In genomic region chr7:27446051-27446450, GRCm38 (mm10) we compare ENCODE assay signal across 9 mouse cellular contexts. TPM values are rescaled to one million over a fixed set of nuclear protein-coding genes. Genes with fewer than 3 reads are reported as not detected.
DNase-seq lines count a peak whose midpoint lies in the region; ATAC-seq and TF ChIP-seq lines count a peak whose summit lies in the region.
"Had no signal": no experiment of that assay in that cellular context is flagged by ENCODE, and none has a peak within 500 bp of the region (broad histone marks: within the 10 kb centered on the region; RNA-seq: fewer than 3 reads in every experiment).

No protein-coding gene starts in this region.

- peak overlapping the region; percentile 100 for H3K4me2 ChIP-seq in kidney, embryonic 15.5 days
- H3K4me2 ChIP-seq in hindbrain, postnatal 0 days (ENCODE audit: low read depth, low read length) = peak overlapping the region; percentile 67
- peak overlapping the region; percentile 88 for H3K4me2 ChIP-seq in neural tube, embryonic 12.5 days (replicated peaks)

- ATAC-seq in kidney, embryonic 15.5 days (replicated peaks; ENCODE audit: low FRiP score) = no peak
- 0 out of 2 replicates have a peak, but pooled peaks have one; percentile 1 for ATAC-seq in hindbrain, postnatal 0 days
- no peak for ATAC-seq in neural tube, embryonic 12.5 days (ENCODE audit: low FRiP score, low read depth)

- H3K36me3 ChIP-seq in kidney, embryonic 15.5 days = no peaks in the 10 kb centered on the region
- no peaks in the 10 kb centered on the region for H3K36me3 ChIP-seq in E14TG2a.4 (ENCODE audit: insufficient read depth, low read length)
- no peaks in the 10 kb centered on the region; the same call in 1 of the 2 replicates for H3K36me3 ChIP-seq in hindbrain, postnatal 0 days (ENCODE audit: insufficient read depth, low read length)
- H3K36me3 ChIP-seq in neural tube, embryonic 12.5 days = no peaks in the 10 kb centered on the region

- WGBS in kidney, embryonic 15.5 days = 3% methylated on average over 18 of the region's 18 CpGs
- WGBS in hindbrain, postnatal 0 days = 2% methylated on average over 15 of the region's 18 CpGs
- WGBS in neural tube, embryonic 12.5 days = 3% methylated on average over 15 of the region's 18 CpGs

- H3K9ac ChIP-seq in kidney, embryonic 15.5 days = peak overlapping the region; percentile 56
- H3K9ac ChIP-seq in hindbrain, postnatal 0 days (replicated peaks; ENCODE audit: low read length) = peak overlapping the region; percentile 86
- peak overlapping the region; percentile 68 for H3K9ac ChIP-seq in neural tube, embryonic 12.5 days

- DNase-seq in kidney, adult 9 months = no peak
- peak; percentile 18 for DNase-seq in hindbrain, postnatal 0 days (ENCODE audit: low spot score)
- no peak for DNase-seq in ovary, adult 18-20 months (ENCODE audit: low spot score)
- DNase-seq in lung, postnatal 14 days = no peak

- no peak overlapping the region for H3K27ac ChIP-seq in kidney, embryonic 15.5 days
- peak overlapping the region; percentile 74 for H3K27ac ChIP-seq in cortical plate, adult 2 months (ENCODE audit: insufficient read depth, low read length)
- H3K27ac ChIP-seq in hindbrain, postnatal 0 days = peak overlapping the region; percentile 83
- no peak overlapping the region for H3K27ac ChIP-seq in neural tube, embryonic 12.5 days

- TF ChIP-seq POLR2A in cortical plate, adult 2 months (IDR thresholded peaks at IDR 0.05; ENCODE audit: extremely low read depth, insufficient read depth, low read length) = no peak

- H3K9me3 ChIP-seq in kidney, embryonic 15.5 days (replicated peaks) = no peaks in the 10 kb centered on the region
- no peaks in the 10 kb centered on the region for H3K9me3 ChIP-seq in E14TG2a.4 (ENCODE audit: low read length)
- H3K9me3 ChIP-seq in hindbrain, postnatal 0 days (ENCODE audit: low read length) = no peaks in the 10 kb centered on the region
- H3K9me3 ChIP-seq in neural tube, embryonic 12.5 days = no peaks in the 10 kb centered on the region

- H3K27me3 ChIP-seq in kidney, embryonic 15.5 days = peaks cover 31% of the 10 kb centered on the region
- peaks cover 23% of the 10 kb centered on the region for H3K27me3 ChIP-seq in E14TG2a.4 (ENCODE audit: insufficient read depth, low read length)
- no peaks in the 10 kb centered on the region for H3K27me3 ChIP-seq in hindbrain, postnatal 0 days (ENCODE audit: insufficient read depth, low read length)
- H3K27me3 ChIP-seq in neural tube, embryonic 12.5 days (replicated peaks) = peaks cover 25% of the 10 kb centered on the region

- TF ChIP-seq CTCF in E14TG2a.4 (conservative IDR thresholded peaks at IDR 0.05; ENCODE audit: low read length) = no peak
- TF ChIP-seq CTCF in cortical plate, adult 2 months (IDR thresholded peaks at IDR 0.05; ENCODE audit: extremely low read depth, insufficient read depth, low read length) = no peak
- TF ChIP-seq CTCF in hindbrain, postnatal 0 days (IDR thresholded peaks at IDR 0.05; ENCODE audit: low read depth) = no peak

- H3K4me3 ChIP-seq in kidney, embryonic 15.5 days (replicated peaks) = peak overlapping the region; percentile 59
- H3K4me3 ChIP-seq in E14TG2a.4 (replicated peaks; ENCODE audit: low read length) = peak overlapping the region; percentile 80
- H3K4me3 ChIP-seq in cortical plate, adult 2 months (ENCODE audit: insufficient read depth, low read length) = peak overlapping the region; percentile 86
- peak overlapping the region; percentile 61 for H3K4me3 ChIP-seq in hindbrain, postnatal 0 days (ENCODE audit: low read length)
- H3K4me3 ChIP-seq in neural tube, embryonic 12.5 days = peak overlapping the region; percentile 54

- peaks cover 21% of the 10 kb centered on the region for H3K4me1 ChIP-seq in kidney, embryonic 15.5 days
- H3K4me1 ChIP-seq in E14TG2a.4 (replicated peaks; ENCODE audit: low read depth, low read length) = peaks cover 46% of the 10 kb centered on the region
- H3K4me1 ChIP-seq in cortical plate, adult 2 months (ENCODE audit: control insufficient read depth, insufficient read depth, low read length) = peaks cover 1% of the 10 kb centered on the region; the same call in 1 of the 2 replicates
- no peaks in the 10 kb centered on the region for H3K4me1 ChIP-seq in hindbrain, postnatal 0 days (ENCODE audit: insufficient read depth, low read length)
- peaks cover 16% of the 10 kb centered on the region for H3K4me1 ChIP-seq in neural tube, embryonic 12.5 days

RNA-seq across cellular contexts. Expression of gene Sptbn4, which starts 1.4 kb away (rescaled TPM):
- polyA plus RNA-seq in kidney, embryonic 15.5 days (2015; fragmentation: Nextera tagmentation; extraction: Ambion mirVana) = 0.27 and 0.39 TPM in 2 replicates
- polyA plus RNA-seq in cortical plate, adult 2 months (2012; rRNA removed) = 149 and 162 TPM in 2 replicates
- total RNA-seq in hindbrain, postnatal 0 days (2014; rRNA removed) = 24.1 and 24.8 TPM in 2 replicates
- polyA plus RNA-seq in hindbrain, postnatal 0 days (2015; fragmentation: Nextera tagmentation; extraction: Ambion mirVana) = 2.8 and 3.4 TPM in 2 replicates
- polyA plus RNA-seq in neural tube, embryonic 12.5 days (2016; fragmentation: Nextera tagmentation; extraction: Ambion mirVana) = 1.2 and 1.3 TPM in 2 replicates
- total RNA-seq: hematopoietic stem cell, adult 5-6 weeks had no signal

RNA-seq across cellular contexts. Expression of gene Blvrb, which starts 1.7 kb away (rescaled TPM):
- polyA plus RNA-seq in kidney, embryonic 15.5 days (2015; fragmentation: Nextera tagmentation; extraction: Ambion mirVana) = 44.5 and 57.4 TPM in 2 replicates
- polyA plus RNA-seq in cortical plate, adult 2 months (2012; rRNA removed) = 15.8 and 16.6 TPM in 2 replicates
- 19.7 and 23.9 TPM in 2 replicates for total RNA-seq in hindbrain, postnatal 0 days (2014; rRNA removed)
- polyA plus RNA-seq in hindbrain, postnatal 0 days (2015; fragmentation: Nextera tagmentation; extraction: Ambion mirVana) = 23.0 and 23.4 TPM in 2 replicates
- 21.6 and 23.0 TPM in 2 replicates for polyA plus RNA-seq in neural tube, embryonic 12.5 days (2016; fragmentation: Nextera tagmentation; extraction: Ambion mirVana)

RNA-seq across cellular contexts. Expression of gene Sertad3, which starts 27.5 kb away (rescaled TPM):
- 30.3 and 32.0 TPM in 2 replicates for polyA plus RNA-seq in kidney, embryonic 15.5 days (2015; fragmentation: Nextera tagmentation; extraction: Ambion mirVana)
- 3.3 and 3.8 TPM in 2 replicates for polyA plus RNA-seq in cortical plate, adult 2 months (2012; rRNA removed)
- total RNA-seq in hindbrain, postnatal 0 days (2014; rRNA removed) = 5.0 and 6.3 TPM in 2 replicates
- polyA plus RNA-seq in hindbrain, postnatal 0 days (2015; fragmentation: Nextera tagmentation; extraction: Ambion mirVana) = 7.9 and 8.4 TPM in 2 replicates
- 20.5 and 22.2 TPM in 2 replicates for polyA plus RNA-seq in neural tube, embryonic 12.5 days (2016; fragmentation: Nextera tagmentation; extraction: Ambion mirVana)

RNA-seq across cellular contexts. Expression of gene Sertad1, which starts 40.7 kb away (rescaled TPM):
- polyA plus RNA-seq in kidney, embryonic 15.5 days (2015; fragmentation: Nextera tagmentation; extraction: Ambion mirVana) = 40.5 and 41.0 TPM in 2 replicates
- 15.7 and 19.3 TPM in 2 replicates for polyA plus RNA-seq in cortical plate, adult 2 months (2012; rRNA removed)
- total RNA-seq in hindbrain, postnatal 0 days (2014; rRNA removed) = 7.2 and 9.4 TPM in 2 replicates
- 7.7 and 8.8 TPM in 2 replicates for polyA plus RNA-seq in hindbrain, postnatal 0 days (2015; fragmentation: Nextera tagmentation; extraction: Ambion mirVana)
- 14.6 and 14.8 TPM in 2 replicates for polyA plus RNA-seq in neural tube, embryonic 12.5 days (2016; fragmentation: Nextera tagmentation; extraction: Ambion mirVana)

RNA-seq across cellular contexts. Expression of gene Prx, which starts 53.1 kb away (rescaled TPM):
- polyA plus RNA-seq in kidney, embryonic 15.5 days (2015; fragmentation: Nextera tagmentation; extraction: Ambion mirVana) = 4.0 and 4.8 TPM in 2 replicates
- polyA plus RNA-seq in cortical plate, adult 2 months (2012; rRNA removed) = 0.29 and 0.47 TPM in 2 replicates
- 1.8 and 2.1 TPM in 2 replicates for total RNA-seq in hindbrain, postnatal 0 days (2014; rRNA removed)
- polyA plus RNA-seq in hindbrain, postnatal 0 days (2015; fragmentation: Nextera tagmentation; extraction: Ambion mirVana) = 2.1 and 2.5 TPM in 2 replicates
- 2.2 and 2.8 TPM in 2 replicates for polyA plus RNA-seq in neural tube, embryonic 12.5 days (2016; fragmentation: Nextera tagmentation; extraction: Ambion mirVana)

Comparison
In these comparisons a context has a peak if more than half of its experiments do, and no peak if none do; other contexts are left out.
1. H3K27ac ChIP-seq: peak in cortical plate, adult 2 months (single experiment) and hindbrain, postnatal 0 days (single experiment); none in kidney, embryonic 15.5 days (single experiment) and neural tube, embryonic 12.5 days (single experiment).
2. RNA of gene Sptbn4, which starts 1.4 kb away (polyA plus RNA-seq): 149 to 162 TPM in cortical plate, adult 2 months; 2.8 to 3.4 TPM in hindbrain, postnatal 0 days, 1.2 to 1.3 TPM in neural tube, embryonic 12.5 days and 0.27 to 0.39 TPM in kidney, embryonic 15.5 days; every median in the first group is over 10 times any median in the second.
3. Peak in every context shown above with its lines, with median percentiles within 50 percentile points of each other: H3K4me2 ChIP-seq, H3K4me3 ChIP-seq and H3K9ac ChIP-seq.